Mouse (Mus musculus) layer of hippocampus, postnatal 25 days (tissue): ENCODE data around the gene Tnni2. TPM values are rescaled to one million over a fixed set of nuclear protein-coding genes. Genes with fewer than 3 reads are reported as not detected.

Source experiments
- DNase-seq, 2 experiments: peaks; one replicate each; pipeline ENCODE4 v3.0.0; 2022; ENCODE audit warnings: mixed read lengths in 2 of 2, low spot score in 1 of 2; ENCODE audit errors: extremely low spot score in 1 of 2
- total RNA-seq, 2 experiments: library from RNA; stranded (reverse); gene quantifications; 2 replicates each; pipeline ENCODE4 v1.2.3; 2021

Tnni2 gene
- total RNA-seq, 2 experiments from 2014 or later: 0.70 TPM; not detected in 1

DNA sequence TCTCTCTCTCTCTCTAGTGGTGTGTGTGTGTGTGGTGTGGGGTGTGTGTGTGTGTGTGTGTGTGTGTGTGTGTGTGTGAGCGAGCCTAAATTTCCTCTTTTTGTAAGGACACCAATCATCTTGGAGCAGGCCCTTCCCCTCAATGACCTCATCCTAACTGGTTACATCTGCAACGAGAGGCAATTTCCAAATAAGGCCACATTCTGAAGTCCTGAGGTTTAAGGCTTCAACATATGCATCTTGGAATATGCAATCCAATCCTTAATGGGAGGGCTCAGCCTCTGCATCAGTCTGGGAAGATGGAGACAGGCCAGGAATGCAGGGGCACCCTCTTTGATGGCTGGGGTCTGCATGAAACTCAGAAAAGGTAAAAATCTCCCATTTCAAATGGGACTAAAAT, 16.4 kb downstream of the Tnni2 start:
- DNase-seq: no peak

DNA sequence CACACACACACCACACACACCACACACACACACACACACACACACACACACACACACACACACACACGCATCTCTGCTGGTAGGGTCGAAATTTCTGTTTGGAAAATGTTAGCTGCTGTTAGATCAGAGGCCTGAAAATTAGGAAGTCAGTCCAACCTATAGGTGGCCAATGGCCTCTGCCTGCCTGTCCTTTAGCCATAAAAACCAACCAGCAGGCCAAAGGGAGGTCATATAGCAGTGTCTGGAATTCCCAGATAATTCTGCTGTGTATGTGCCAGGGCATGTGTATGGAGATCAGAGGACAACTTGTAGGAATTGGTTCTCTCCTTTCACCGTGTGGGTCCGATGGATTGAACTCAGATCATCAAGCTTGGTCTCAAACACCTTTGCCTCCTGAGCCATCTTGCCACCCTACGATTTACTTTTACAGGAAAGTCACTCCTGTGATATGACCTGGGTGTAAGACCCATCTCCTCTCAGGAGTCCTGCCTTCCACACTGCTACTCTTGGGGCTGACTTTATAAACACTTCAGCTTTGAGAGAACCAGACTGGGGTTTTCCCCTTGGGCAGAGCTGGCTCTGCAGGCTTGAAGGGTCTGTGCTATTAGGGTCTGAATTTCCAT, 17.2 kb downstream of the Tnni2 start:
- DNase-seq: no peak

- DNase-seq: peak in 1 of 2 experiments; percentile 1
Measured at GRCm38 (mm10) chr7:142459299-142459691, 17.7 kb downstream of the Tnni2 start.

- DNase-seq: no peak
Measured at GRCm38 (mm10) chr7:142460636-142461077, 19.0 kb downstream of the Tnni2 start, which contains the start of gene Lsp1. TSS of gene Lsp1 (plus strand) at chr7:142460809.

DNA sequence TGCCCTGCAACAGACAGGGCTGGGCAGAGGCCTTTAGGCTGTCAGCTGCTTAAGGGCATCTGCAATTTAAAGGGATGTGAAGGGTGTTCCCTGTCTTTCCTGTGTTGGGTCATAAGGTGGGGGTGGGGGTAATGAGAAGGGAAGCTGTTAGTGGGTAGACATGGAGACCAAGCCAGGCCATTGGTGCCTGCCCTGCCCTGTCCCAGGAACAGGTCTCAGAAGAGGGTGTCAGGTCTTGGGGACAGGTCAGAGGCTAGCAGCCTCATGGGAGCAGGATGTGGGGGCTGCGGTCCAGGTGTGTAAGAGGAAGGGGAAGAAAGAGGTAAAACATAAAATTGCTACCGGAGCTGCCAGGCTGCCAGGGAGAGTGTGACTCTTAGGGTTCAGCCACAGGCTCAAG, 19.8 kb downstream of the Tnni2 start:
- peak in 1 of 2 experiments; percentile 2 for DNase-seq

DNA sequence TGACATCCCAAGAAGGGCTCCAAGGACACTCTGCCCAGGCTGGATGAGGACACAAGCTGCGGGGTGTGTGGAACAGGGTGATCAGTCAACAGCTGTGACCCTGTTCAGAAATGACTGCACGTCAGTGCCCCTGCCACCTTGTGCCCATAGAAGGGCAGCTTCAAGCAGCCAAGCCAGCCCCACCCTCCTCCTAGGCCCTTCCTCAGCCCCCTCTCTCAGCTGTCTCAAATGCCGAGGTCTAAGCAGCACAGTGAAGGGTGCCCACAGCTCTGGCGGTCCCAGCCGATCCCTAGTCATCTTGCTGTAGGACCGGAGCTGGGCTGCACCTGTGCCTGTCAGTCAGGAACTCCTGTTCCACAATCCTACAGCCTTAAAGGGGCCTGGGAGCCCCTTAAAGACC, 20.6 kb downstream of the Tnni2 start:
- no peak for DNase-seq

- DNase-seq: no peak
Measured at GRCm38 (mm10) chr7:142462594-142463078, 21.0 kb downstream of the Tnni2 start.

DNA sequence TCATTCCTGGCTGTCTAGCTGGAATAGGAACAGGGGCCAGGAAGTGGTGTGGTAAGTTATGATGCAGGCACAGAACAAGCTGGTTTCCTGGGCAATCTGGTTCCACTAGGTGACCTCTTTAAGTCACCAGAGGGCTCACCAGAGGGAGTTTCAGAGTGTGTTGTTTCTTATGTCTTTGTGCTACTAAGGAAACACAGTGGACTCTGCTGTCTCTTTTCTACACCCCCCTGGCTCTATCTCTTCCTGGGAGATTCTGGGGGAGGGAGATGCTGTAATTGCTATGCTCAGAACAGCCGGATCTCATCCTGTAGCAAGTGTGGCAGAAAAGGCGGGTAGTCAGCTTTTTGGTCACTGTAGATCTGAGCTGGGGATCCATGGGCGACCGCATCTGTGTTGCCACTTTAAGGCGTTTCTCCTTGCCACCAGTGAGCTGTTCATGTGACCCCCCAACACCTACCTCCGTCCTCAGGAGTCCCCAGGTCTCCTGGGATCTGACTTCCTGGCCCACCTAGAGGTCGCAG, 28.6 kb downstream of the Tnni2 start:
- no peak for DNase-seq

DNA sequence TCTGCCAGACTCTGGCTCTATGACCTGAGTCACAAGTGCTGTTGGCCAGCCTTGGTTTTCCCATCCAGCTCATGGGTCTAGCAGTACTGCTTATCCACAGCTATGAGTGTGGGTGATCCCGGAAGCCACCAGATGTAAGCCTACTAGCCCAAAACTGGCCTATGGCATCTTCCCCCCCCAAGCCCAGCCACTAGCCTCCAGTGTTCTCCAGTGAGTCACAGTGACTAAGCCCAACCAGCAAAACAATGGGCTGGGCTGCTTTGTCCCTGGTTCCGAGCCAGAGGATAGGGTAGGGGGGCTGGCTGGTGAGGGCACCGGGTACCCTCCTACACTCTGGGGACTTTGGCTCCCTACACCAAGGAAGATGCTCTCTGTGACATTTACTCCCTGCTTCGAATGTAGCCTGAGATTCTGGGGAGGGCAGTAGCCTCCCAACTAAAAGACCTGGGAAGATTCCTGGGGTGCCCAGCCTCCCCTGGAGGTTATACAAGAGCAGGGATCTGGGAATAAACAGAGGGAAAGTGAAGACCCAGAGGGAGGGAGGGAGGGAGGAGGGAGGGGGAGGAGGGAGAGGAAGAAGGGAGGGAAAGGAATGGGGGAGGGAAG, 29.3 kb downstream of the Tnni2 start:
- DNase-seq: no peak

DNA sequence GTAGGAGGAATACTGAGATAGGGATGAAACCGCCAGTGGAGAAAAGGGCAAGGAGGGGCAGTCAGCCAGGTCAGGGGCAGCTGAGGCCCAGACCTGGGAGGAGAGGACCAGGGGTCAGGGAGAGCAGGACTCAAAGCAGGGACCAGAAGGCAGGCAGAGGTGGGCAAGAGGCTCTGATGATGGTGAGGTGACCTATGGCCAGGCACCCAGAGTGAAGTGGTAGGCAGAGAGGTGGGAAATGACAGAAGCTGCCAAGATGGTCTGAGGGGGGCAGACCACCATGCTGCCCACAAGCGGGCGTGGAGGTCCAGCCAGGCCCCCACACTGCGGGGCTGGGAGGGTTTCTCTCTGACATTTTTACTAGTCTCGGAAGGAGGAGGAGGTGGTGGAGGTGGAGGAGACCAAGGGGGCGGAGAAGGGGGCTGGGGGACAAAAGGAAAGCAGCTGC, 29.8 kb downstream of the Tnni2 start:
- no peak for DNase-seq

DNA sequence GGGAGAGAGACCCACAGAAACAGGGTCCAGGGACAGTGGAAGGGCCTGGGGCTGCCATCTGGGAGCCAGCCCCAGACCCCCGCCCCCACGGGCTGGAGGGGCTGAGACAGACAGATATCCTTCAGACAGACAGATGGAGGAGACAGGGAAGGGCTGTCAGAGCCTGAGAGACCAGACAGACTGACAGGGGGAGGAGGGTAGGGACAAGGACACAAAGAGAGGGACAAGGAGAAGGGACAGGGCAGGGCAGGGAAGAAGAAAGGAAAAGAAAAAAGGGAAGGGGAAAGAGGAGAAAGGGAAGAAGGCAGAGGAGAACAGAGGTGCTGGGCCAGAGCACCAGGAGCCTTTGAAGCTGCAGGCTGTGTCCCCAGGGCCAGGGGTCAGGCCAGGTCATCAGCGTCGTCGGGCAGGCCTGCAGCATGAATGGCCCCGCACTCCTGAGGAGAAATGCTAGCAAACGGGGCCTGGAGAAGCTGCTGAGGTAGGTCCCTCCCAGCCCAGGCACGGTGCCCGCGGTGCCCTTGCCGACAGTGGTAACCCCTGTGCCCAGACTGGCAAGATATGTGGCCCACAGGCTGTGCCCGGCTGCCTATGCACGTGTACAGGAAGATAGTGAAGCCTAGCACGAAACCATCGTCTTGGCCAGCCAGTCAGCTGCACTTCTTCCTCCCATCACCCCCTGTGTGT, 30.4 kb downstream of the Tnni2 start:
- DNase-seq: no peak

- DNase-seq: no peak
Measured at GRCm38 (mm10) chr7:142472936-142473335, 31.3 kb downstream of the Tnni2 start.

GRCm38 (mm10) chr7:142473476-142473875, 31.9 kb downstream of the Tnni2 start:
- DNase-seq: no peak

DNA sequence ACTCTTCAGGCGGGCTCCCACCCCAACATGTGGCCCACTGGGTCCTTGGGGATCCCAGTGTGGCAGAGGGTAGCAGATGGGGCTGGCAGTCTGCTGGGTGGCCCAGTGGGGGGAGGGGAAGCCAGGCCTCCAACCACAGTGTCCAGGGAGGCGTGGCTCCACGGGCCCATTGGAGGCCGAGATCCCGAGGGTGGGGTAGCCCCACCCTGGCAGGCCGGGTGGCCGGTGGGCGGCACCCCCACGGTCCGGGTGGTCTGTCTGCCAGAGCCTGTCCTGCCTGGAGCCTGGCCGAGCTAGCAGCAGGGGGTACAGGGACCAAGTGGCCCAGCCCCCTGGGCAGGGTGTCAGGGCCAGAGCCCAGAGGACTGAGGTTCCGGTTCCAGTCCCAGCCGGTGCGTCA, 33.2 kb downstream of the Tnni2 start:
- no peak for DNase-seq

DNA sequence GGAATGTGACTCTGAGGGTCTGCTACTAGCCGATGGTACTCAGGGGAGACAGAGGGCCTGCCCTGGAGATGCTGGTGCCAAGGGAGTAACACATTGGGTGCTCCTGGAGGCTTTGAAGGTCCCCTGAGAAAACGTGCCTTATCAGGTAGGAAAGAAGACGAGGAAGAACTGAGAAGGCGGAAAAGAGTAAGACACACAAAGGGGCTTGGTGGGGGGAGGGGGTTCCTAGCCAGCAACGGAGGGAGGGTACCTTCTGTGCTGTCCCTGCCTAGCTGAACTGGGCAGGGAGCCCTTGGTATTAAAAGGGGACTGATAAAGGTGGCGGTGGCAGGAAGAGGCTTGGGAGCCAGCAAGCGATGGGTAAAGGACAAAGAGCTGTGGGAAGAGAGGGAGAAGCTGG, 34.0 kb downstream of the Tnni2 start:
- no peak for DNase-seq

- no peak for DNase-seq
Measured at GRCm38 (mm10) chr7:142476271-142476670, 34.7 kb downstream of the Tnni2 start.

DNA sequence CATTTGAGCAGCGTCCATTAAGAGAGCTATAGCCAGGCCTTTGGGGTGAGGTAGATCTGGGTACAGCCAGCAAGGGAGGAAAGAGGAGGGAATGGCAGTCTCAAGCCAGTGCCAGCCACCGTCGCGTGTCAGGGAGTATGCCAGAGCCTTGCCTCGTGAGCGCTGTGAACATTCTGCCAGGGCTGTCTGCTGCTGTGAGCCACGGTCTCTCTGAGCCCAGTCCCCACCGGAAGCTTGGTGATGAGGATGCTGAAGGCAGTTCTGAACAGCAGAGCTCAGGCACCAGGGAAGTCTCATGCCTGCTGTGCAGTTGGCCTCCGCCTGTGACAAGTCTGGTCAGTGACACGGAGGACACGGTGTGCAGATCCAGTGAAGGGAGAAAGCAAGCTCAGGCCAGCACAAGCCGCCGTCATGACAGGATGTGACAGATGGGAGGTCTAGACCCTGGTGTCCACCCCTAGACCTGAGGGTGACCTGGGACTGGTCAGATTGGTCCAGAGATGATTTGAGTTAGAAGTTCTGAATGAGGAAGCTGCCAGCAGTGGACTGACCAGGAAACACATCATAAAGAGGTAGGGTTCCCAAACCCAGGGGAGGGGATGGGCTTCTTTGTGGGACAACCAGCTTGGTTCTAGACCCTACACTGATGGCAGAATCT, 35.3 kb downstream of the Tnni2 start:
- peak in 1 of 2 experiments; percentile 26 for DNase-seq

DNA sequence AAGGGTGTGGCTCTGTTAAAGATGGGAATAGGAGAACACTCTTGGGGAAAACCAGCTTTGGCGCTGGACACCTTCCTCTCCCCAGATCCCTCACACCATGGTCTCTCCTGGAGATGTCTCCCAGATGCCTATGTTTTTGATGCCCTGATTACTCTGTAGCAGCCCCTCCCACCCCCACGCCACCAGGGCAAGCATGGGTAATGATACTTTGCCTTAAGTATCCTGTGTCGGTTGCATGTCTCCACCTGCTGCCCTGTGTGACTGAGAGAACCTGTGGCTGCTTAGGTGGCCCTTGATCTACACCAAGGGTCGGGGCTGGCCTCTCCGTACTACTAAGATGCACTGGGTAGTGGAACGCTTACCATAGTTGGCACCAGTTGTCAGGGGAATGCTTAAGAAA, 36.4 kb downstream of the Tnni2 start:
- no peak for DNase-seq

GRCm38 (mm10) chr7:142478574-142478973, 37.0 kb downstream of the Tnni2 start:
- DNase-seq: no peak

GRCm38 (mm10) chr7:142479307-142479706, 37.7 kb downstream of the Tnni2 start:
- DNase-seq: no peak

- no peak for DNase-seq
Measured at GRCm38 (mm10) chr7:142479886-142480285, 38.3 kb downstream of the Tnni2 start.
